Mouse (Mus musculus) small intestine, adult 2 months (tissue): ENCODE data around the gene Rcl1. TPM values are rescaled to one million over a fixed set of nuclear protein-coding genes. Genes with fewer than 3 reads are reported as not detected.

Experiments used
- H3K27ac ChIP-seq: fragments of 200-500 bp; 2 replicates; pipeline ENCODE4 v1.5.1; 2012; ENCODE audit warnings: low read depth, low read length, control low read depth, inconsistent platforms; ENCODE audit not compliant: insufficient read depth
- H3K27me3 ChIP-seq: fragments of 200-500 bp; 2 replicates; pipeline ENCODE4 v1.6.1; 2012; ENCODE audit warnings: mild to moderate bottlenecking, moderate library complexity, low read length, inconsistent platforms; ENCODE audit not compliant: control insufficient read depth, insufficient read depth
- H3K36me3 ChIP-seq: fragments of 200-500 bp; 2 replicates; pipeline ENCODE4 v1.6.1; 2012; ENCODE audit warnings: mild to moderate bottlenecking, low read length, control low read depth, inconsistent platforms; ENCODE audit not compliant: control insufficient read depth, insufficient read depth
- H3K4me1 ChIP-seq: fragments of 200-500 bp; 2 replicates; pipeline ENCODE4 v1.6.1; 2012; ENCODE audit warnings: low read length, inconsistent platforms, mixed read lengths; ENCODE audit not compliant: control insufficient read depth, insufficient read depth, insufficient read length
- H3K4me3 ChIP-seq: fragments of 200-500 bp; 2 replicates; pipeline ENCODE4 v1.5.1; 2012; ENCODE audit warnings: low read depth, mild to moderate bottlenecking, control low read depth, inconsistent platforms, low read length, moderate library complexity
- CTCF ChIP-seq: fragments of 200-500 bp; IDR thresholded peaks from 2 replicates; pipeline ENCODE4 v1.5.1; 2012; ENCODE audit warnings: low read depth, mild to moderate bottlenecking, control low read depth, inconsistent platforms, low read length, moderate library complexity, mixed read lengths; ENCODE audit not compliant: insufficient replicate concordance, insufficient read length; ENCODE audit errors: extremely low read depth
- POLR2A ChIP-seq: fragments of 200-500 bp; IDR thresholded peaks from 2 replicates; pipeline ENCODE4 v1.6.1; 2012; ENCODE audit warnings: low read depth, mild to moderate bottlenecking, control low read depth, inconsistent platforms, low read length, moderate library complexity
- WGBS: fragments of 180-500 bp; shearing (Covaris S2); methylation state at CpG from one replicate; pipeline ENCODE4 v1.1.7; 2018; 5-methylcytosine and 5-hydroxymethylcytosine counted together
- polyA plus RNA-seq: library from polyadenylated mRNA; depleted of rRNA; stranded (reverse); fragments of >200 nt; gene quantifications from 2 replicates; pipeline ENCODE4 v1.2.3, GENCODE M21; 2012

Gene Rcl1
- polyA plus RNA-seq, 1 experiment, result 9.9 TPM

GRCm38 (mm10) chr19:29139699-29140456 is 38.7 kb downstream of the Rcl1 start:
- Histone ChIP-seq H3K27ac (no peak overlapping the region), H3K27me3 (no peaks in the 10 kb centered on the region), H3K4me1 (no peaks in the 10 kb centered on the region), H3K4me3 (no peak overlapping the region), H3K36me3 (peaks cover 9% of the 10 kb centered on the region)
- 75% methylated on average over 10 of the region's 10 CpGs for WGBS
- TF ChIP-seq CTCF, result no peak
- no peak for TF ChIP-seq POLR2A

GRCm38 (mm10) chr19:29140933-29141332 is 39.8 kb downstream of the Rcl1 start:
- Histone ChIP-seq H3K36me3 (peaks cover 8% of the 10 kb centered on the region), H3K4me1 (no peaks in the 10 kb centered on the region), H3K27me3 (no peaks in the 10 kb centered on the region), H3K27ac (no peak overlapping the region), H3K4me3 (no peak overlapping the region)
- WGBS, result 84% methylated on average over 16 of the region's 16 CpGs
- no peak for TF ChIP-seq POLR2A
- no peak for TF ChIP-seq CTCF

- H3K4me3 ChIP-seq, result no peak overlapping the region
- WGBS, result 85% methylated on average over 6 of the region's 6 CpGs
- no peaks in the 10 kb centered on the region for H3K27me3 ChIP-seq
- peaks cover 7% of the 10 kb centered on the region for H3K36me3 ChIP-seq
- no peaks in the 10 kb centered on the region for H3K4me1 ChIP-seq
- no peak for TF ChIP-seq POLR2A
- TF ChIP-seq CTCF, result no peak
- no peak overlapping the region for H3K27ac ChIP-seq
Measured at GRCm38 (mm10) chr19:29142307-29142706, 41.1 kb downstream of the Rcl1 start.

GRCm38 (mm10) chr19:29145421-29145820 is 44.2 kb downstream of the Rcl1 start:
- Histone ChIP-seq H3K27ac (no peak overlapping the region), H3K27me3 (no peaks in the 10 kb centered on the region), H3K4me1 (no peaks in the 10 kb centered on the region), H3K4me3 (no peak overlapping the region), H3K36me3 (peaks cover 7% of the 10 kb centered on the region)
- WGBS, result 79% methylated on average over 6 of the region's 6 CpGs
- TF ChIP-seq POLR2A (no peak), CTCF (no peak)

GRCm38 (mm10) chr19:29146820-29147219 is 45.6 kb downstream of the Rcl1 start:
- Histone ChIP-seq H3K27ac (no peak overlapping the region), H3K4me3 (no peak overlapping the region), H3K4me1 (no peaks in the 10 kb centered on the region), H3K27me3 (no peaks in the 10 kb centered on the region), H3K36me3 (peaks cover 7% of the 10 kb centered on the region)
- WGBS, result 86% methylated on average over 9 of the region's 9 CpGs
- TF ChIP-seq POLR2A, result no peak
- no peak for TF ChIP-seq CTCF

GRCm38 (mm10) chr19:29149583-29149982 is 48.4 kb downstream of the Rcl1 start:
- H3K27ac ChIP-seq, result no peak overlapping the region
- 76% methylated on average over 6 of the region's 6 CpGs for WGBS
- no peaks in the 10 kb centered on the region; the same call in 1 of the 2 replicates for H3K36me3 ChIP-seq
- H3K4me3 ChIP-seq, result no peak overlapping the region
- TF ChIP-seq POLR2A, result no peak
- no peak for TF ChIP-seq CTCF
- no peaks in the 10 kb centered on the region for H3K27me3 ChIP-seq
- H3K4me1 ChIP-seq, result no peaks in the 10 kb centered on the region

- WGBS, result 68% methylated on average over 6 of the region's 6 CpGs
- H3K4me3 ChIP-seq, result no peak overlapping the region
- no peak overlapping the region for H3K27ac ChIP-seq
- no peaks in the 10 kb centered on the region; the same call in 1 of the 2 replicates for H3K36me3 ChIP-seq
- no peak for TF ChIP-seq POLR2A
- TF ChIP-seq CTCF, result no peak
- no peaks in the 10 kb centered on the region for H3K27me3 ChIP-seq
- H3K4me1 ChIP-seq, result no peaks in the 10 kb centered on the region
Measured at GRCm38 (mm10) chr19:29150038-29150437, 48.9 kb downstream of the Rcl1 start.

- no peaks in the 10 kb centered on the region for H3K36me3 ChIP-seq
- TF ChIP-seq CTCF, result no peak
- no peak for TF ChIP-seq POLR2A
- H3K27me3 ChIP-seq, result no peaks in the 10 kb centered on the region
- no peak overlapping the region for H3K27ac ChIP-seq
- H3K4me3 ChIP-seq, result no peak overlapping the region
- peaks cover 5% of the 10 kb centered on the region; the same call in 1 of the 2 replicates for H3K4me1 ChIP-seq
- WGBS, result 87% methylated on average over 2 of the region's 2 CpGs
Measured at GRCm38 (mm10) chr19:29151443-29151842, 50.3 kb downstream of the Rcl1 start.
